In genomic region chr3:88803910-88804540, GRCm38 (mm10) we compare ENCODE assay signal across 20 mouse cellular contexts. TPM values are rescaled to one million over a fixed set of nuclear protein-coding genes. Genes with fewer than 3 reads are reported as not detected.
DNase-seq lines count a peak whose midpoint lies in the region; ATAC-seq and TF ChIP-seq lines count a peak whose summit lies in the region.
"Had no signal": no experiment of that assay in that cellular context is flagged by ENCODE, and none has a peak within 500 bp of the region (broad histone marks: within the 10 kb centered on the region; RNA-seq: fewer than 3 reads in every experiment).

No protein-coding gene starts in this region.

- no peaks in the 10 kb centered on the region for H3K9me3 ChIP-seq in midbrain, embryonic 11.5 days (ENCODE audit: control insufficient read depth, low read length)
- no peaks in the 10 kb centered on the region for H3K9me3 ChIP-seq in midbrain, postnatal 0 days (ENCODE audit: low read length)
- H3K9me3 ChIP-seq: embryonic facial prominence, embryonic 10.5 days; embryonic facial prominence, embryonic 12.5 days; forebrain, embryonic 13.5 days; forebrain, embryonic 15.5 days had no signal

- no peaks in the 10 kb centered on the region for H3K4me1 ChIP-seq in midbrain, embryonic 11.5 days (ENCODE audit: control insufficient read depth, insufficient read depth, low read length)
- no peaks in the 10 kb centered on the region for H3K4me1 ChIP-seq in midbrain, postnatal 0 days (ENCODE audit: insufficient read depth, low read length)
- H3K4me1 ChIP-seq: embryonic facial prominence, embryonic 10.5 days; embryonic facial prominence, embryonic 12.5 days; forebrain, embryonic 13.5 days; forebrain, embryonic 15.5 days had no signal

- H3K36me3 ChIP-seq in midbrain, embryonic 11.5 days (ENCODE audit: control insufficient read depth, insufficient read depth, low read length), result no peaks in the 10 kb centered on the region
- H3K36me3 ChIP-seq in midbrain, postnatal 0 days (ENCODE audit: insufficient read depth, low read length), result peaks cover 5% of the 10 kb centered on the region; the same call in 1 of the 2 replicates

- H3K4me2 ChIP-seq in midbrain, embryonic 11.5 days, result no peak overlapping the region
- H3K4me2 ChIP-seq in midbrain, postnatal 0 days (ENCODE audit: low read depth, low read length, poor library complexity, severe bottlenecking), result no peak overlapping the region
- H3K4me2 ChIP-seq: embryonic facial prominence, embryonic 12.5 days; forebrain, embryonic 13.5 days; forebrain, embryonic 15.5 days had no signal

- H3K27me3 ChIP-seq in midbrain, embryonic 11.5 days (ENCODE audit: control insufficient read depth, insufficient read depth, low read length), result no peaks in the 10 kb centered on the region
- H3K27me3 ChIP-seq in midbrain, postnatal 0 days (ENCODE audit: insufficient read depth, low read length), result no peaks in the 10 kb centered on the region
- H3K27me3 ChIP-seq: embryonic facial prominence, embryonic 12.5 days; forebrain, embryonic 13.5 days; forebrain, embryonic 15.5 days; Patski had no signal

- H3K4me3 ChIP-seq in midbrain, embryonic 11.5 days (ENCODE audit: low read depth, low read length), result no peak overlapping the region
- H3K4me3 ChIP-seq in midbrain, postnatal 0 days (ENCODE audit: low read depth, low read length), result no peak overlapping the region
- H3K4me3 ChIP-seq: embryonic facial prominence, embryonic 10.5 days; embryonic facial prominence, embryonic 12.5 days; forebrain, embryonic 13.5 days; forebrain, embryonic 15.5 days had no signal

- DNase-seq in frontal cortex, postnatal 25 days (ENCODE audit: low spot score in 2 of 2), result no peak
- DNase-seq in midbrain, embryonic 11.5 days (ENCODE audit: low spot score, missing footprints), result peak; percentile 83
- no peak for DNase-seq in midbrain, postnatal 0 days (ENCODE audit: low spot score)
- DNase-seq in cerebellum, postnatal 14 days, result no peak
- DNase-seq: adrenal gland, adult 8-10 months; adrenal gland, postnatal 14 days; adrenal gland, postnatal 36 days; cerebellum, adult 11 months; cerebellum, adult 18-20 months; cerebellum, adult 8-10 months; cerebellum, adult 9-11 months; cerebellum, postnatal 25 days; forebrain, postnatal 0 days had no signal

- WGBS in midbrain, embryonic 11.5 days, result 93% methylated on average over 5 of the region's 5 CpGs
- WGBS in midbrain, postnatal 0 days, result 91% methylated on average over 5 of the region's 5 CpGs

- peak; percentile 62 for ATAC-seq in frontal cortex, adult (ENCODE audit: low TSS enrichment)
- no peak for ATAC-seq in midbrain, embryonic 11.5 days (ENCODE audit: low FRiP score)
- ATAC-seq in midbrain, postnatal 0 days (ENCODE audit: low FRiP score), result no peak
- ATAC-seq: activated CD4-positive, CD25-positive, alpha-beta regulatory T cell, adult 4 months; forebrain, embryonic 13.5 days; forebrain, embryonic 15.5 days; forebrain, postnatal 0 days; Patski had no signal

- no peak overlapping the region for H3K27ac ChIP-seq in midbrain, embryonic 11.5 days (ENCODE audit: low read depth, low read length)
- no peak overlapping the region for H3K27ac ChIP-seq in midbrain, postnatal 0 days (ENCODE audit: low read depth, low read length)
- H3K27ac ChIP-seq: embryonic facial prominence, embryonic 10.5 days; embryonic facial prominence, embryonic 12.5 days; forebrain, embryonic 13.5 days; forebrain, embryonic 15.5 days had no signal

- TF ChIP-seq CTCF in midbrain, postnatal 0 days (IDR thresholded peaks at IDR 0.05), result no peak

- H3K9ac ChIP-seq in midbrain, embryonic 11.5 days (ENCODE audit: low read length), result no peak overlapping the region
- H3K9ac ChIP-seq in midbrain, postnatal 0 days (replicated peaks; ENCODE audit: low read length, poor library complexity, severe bottlenecking), result no peak overlapping the region
- H3K9ac ChIP-seq: embryonic facial prominence, embryonic 12.5 days; forebrain, embryonic 13.5 days; forebrain, embryonic 15.5 days; forebrain, postnatal 0 days had no signal

RNA-seq across cellular contexts. Expression of gene Syt11, which starts 29.1 kb away (rescaled TPM):
- 178 and 180 TPM in 2 replicates for polyA plus RNA-seq in midbrain, embryonic 11.5 days (2014; fragmentation: Nextera tagmentation; extraction: Ambion mirVana)
- total RNA-seq in midbrain, postnatal 0 days (2014; rRNA removed), result 142 and 150 TPM in 2 replicates
- polyA plus RNA-seq in midbrain, postnatal 0 days (2015; fragmentation: Nextera tagmentation; extraction: Ambion mirVana), result 243 and 246 TPM in 2 replicates

RNA-seq across cellular contexts. Expression of gene Gon4l, which starts 31.0 kb away (rescaled TPM):
- 15.3 TPM in 2 replicates for polyA plus RNA-seq in midbrain, embryonic 11.5 days (2014; fragmentation: Nextera tagmentation; extraction: Ambion mirVana)
- total RNA-seq in midbrain, postnatal 0 days (2014; rRNA removed), result 41.9 and 44.7 TPM in 2 replicates
- 8.2 and 9.6 TPM in 2 replicates for polyA plus RNA-seq in midbrain, postnatal 0 days (2015; fragmentation: Nextera tagmentation; extraction: Ambion mirVana)
